Mouse (Mus musculus) lung, postnatal 0 days (tissue): Measurements from ENCODE around the gene Unc5c. TPM values are rescaled to one million over a fixed set of nuclear protein-coding genes. Genes with fewer than 3 reads are reported as not detected.

Experiments used
- ATAC-seq: fragments of 200-750 bp; cut with Nextera tagmentation; 2 replicates; pipeline ENCODE4 v1.8.0; 2017; ENCODE audit warnings: moderate library complexity
- DNase-seq: peaks from one replicate; pipeline ENCODE4 v3.0.0-alpha.2; 2016; ENCODE audit warnings: low spot score
- H3K27ac ChIP-seq: fragments of 300-500 bp; sonication (generic); 2 replicates; pipeline ENCODE4 v1.5.1; 2014; ENCODE audit warnings: antibody characterized with exemption, mild to moderate bottlenecking, low read length, mixed read lengths
- H3K27me3 ChIP-seq: fragments of 300-500 bp; sonication (generic); replicated peaks from 2 replicates; pipeline ENCODE4 v1.6.1; 2014; ENCODE audit warnings: low read length, mixed read lengths; ENCODE audit not compliant: insufficient read depth
- H3K36me3 ChIP-seq: fragments of 300-500 bp; sonication (generic); 2 replicates; pipeline ENCODE4 v1.6.1; 2014; ENCODE audit warnings: low read length, mixed read lengths; ENCODE audit not compliant: insufficient read depth
- H3K4me1 ChIP-seq: fragments of 300-500 bp; sonication (generic); 2 replicates; pipeline ENCODE4 v1.6.1; 2014; ENCODE audit warnings: antibody characterized with exemption, low read depth, low read length, mixed read lengths; ENCODE audit not compliant: insufficient read depth
- H3K4me2 ChIP-seq: fragments of 300-500 bp; sonication (generic); replicated peaks from 2 replicates; pipeline ENCODE4 v1.6.1; 2014; ENCODE audit warnings: low read depth, mild to moderate bottlenecking, low read length, moderate library complexity, mixed read lengths
- H3K4me3 ChIP-seq: fragments of 300-500 bp; sonication (generic); 2 replicates; pipeline ENCODE4 v1.5.1; 2014; ENCODE audit warnings: low read depth, low read length
- H3K9ac ChIP-seq: fragments of 300-500 bp; sonication (generic); replicated peaks from 2 replicates; pipeline ENCODE4 v1.6.1; 2014; ENCODE audit warnings: low read depth, mild to moderate bottlenecking
- H3K9me3 ChIP-seq: fragments of 300-500 bp; sonication (generic); 2 replicates; pipeline ENCODE4 v1.6.1; 2016; ENCODE audit warnings: low read length, mixed read lengths
- CTCF ChIP-seq: IDR thresholded peaks from 2 replicates; pipeline ENCODE4 v1.5.1; 2016; ENCODE audit warnings: antibody characterized with exemption, mild to moderate bottlenecking
- EP300 ChIP-seq: IDR thresholded peaks from 2 replicates; pipeline ENCODE4 v1.6.1; 2016; ENCODE audit warnings: antibody characterized with exemption, mild to moderate bottlenecking, control low read depth
- WGBS: fragments of 180-500 bp; shearing (Covaris S2); extraction: QIAGEN DNeasy Blood & Tissue Kit; methylation state at CpG from one replicate; pipeline ENCODE4 v1.1.7; 2014; 5-methylcytosine and 5-hydroxymethylcytosine counted together
- polyA plus RNA-seq: library from polyadenylated mRNA; unstranded; fragments of >200 nt; fragmentation: Nextera tagmentation; extraction: Ambion mirVana; gene quantifications from 2 replicates; pipeline ENCODE4 v1.2.1, GENCODE M21; 2015

Unc5c gene
- polyA plus RNA-seq, 1 experiment from 2014 or later: 6.5 TPM

DNA sequence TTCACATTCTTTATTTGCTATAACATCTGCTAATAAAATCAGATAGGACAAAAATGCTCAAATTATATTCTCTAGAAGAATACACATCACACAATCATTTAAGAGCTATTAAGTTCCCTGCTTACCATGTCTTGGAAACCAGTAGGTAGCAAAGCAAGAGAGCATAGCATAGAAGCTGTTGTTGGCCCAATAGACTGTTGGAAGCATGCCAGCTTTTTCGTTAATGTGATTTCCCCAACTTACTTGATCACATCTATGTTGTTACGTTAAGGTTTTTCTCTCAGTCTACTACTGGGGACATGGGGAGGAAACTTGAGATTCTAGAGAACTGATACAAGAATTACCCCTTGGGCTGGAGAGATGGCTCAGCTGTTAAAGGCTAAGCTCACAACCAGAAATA, 133.0 kb downstream of the Unc5c start:
- no peak for ATAC-seq
- H3K4me1 ChIP-seq: no peaks in the 10 kb centered on the region
- DNase-seq: no peak

DNA sequence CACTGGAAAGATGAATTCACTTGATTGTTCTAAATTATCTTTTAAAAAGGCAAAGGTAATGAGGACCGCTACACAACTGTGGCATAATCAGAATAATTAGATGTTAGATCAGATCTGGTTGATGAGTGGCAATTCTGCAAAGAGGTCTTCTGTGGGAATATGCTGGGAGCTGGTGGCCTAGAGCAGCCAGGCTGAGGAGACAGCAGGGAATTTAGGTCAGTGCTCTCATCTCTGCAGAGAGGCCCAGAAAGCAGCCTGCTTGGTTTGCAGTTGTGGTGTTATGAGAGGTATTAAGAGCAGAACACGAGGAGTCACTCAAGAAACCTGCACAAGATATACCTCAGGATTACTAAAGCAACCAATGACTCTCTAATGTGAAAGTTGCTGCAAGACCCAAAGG, 133.9 kb downstream of the Unc5c start:
- ATAC-seq (no peak), DNase-seq (no peak)
- 79% methylated on average over 2 of the region's 2 CpGs for WGBS
- no peaks in the 10 kb centered on the region for H3K9me3 ChIP-seq
- TF ChIP-seq CTCF (no peak), EP300 (no peak)
- H3K4me3 ChIP-seq: no peak overlapping the region
- H3K27ac ChIP-seq: no peak overlapping the region
- H3K4me2 ChIP-seq: no peak overlapping the region
- H3K9ac ChIP-seq: no peak overlapping the region
- H3K27me3 ChIP-seq: no peaks in the 10 kb centered on the region
- H3K4me1 ChIP-seq: no peaks in the 10 kb centered on the region
- no peaks in the 10 kb centered on the region for H3K36me3 ChIP-seq

More for the DNA sequence above, 133.0 kb downstream of the Unc5c start:
- TF ChIP-seq EP300 (no peak), CTCF (no peak)
- Histone ChIP-seq H3K9me3 (no peaks in the 10 kb centered on the region), H3K27me3 (no peaks in the 10 kb centered on the region), H3K4me3 (no peak overlapping the region), H3K9ac (no peak overlapping the region), H3K36me3 (no peaks in the 10 kb centered on the region), H3K4me2 (no peak overlapping the region), H3K27ac (no peak overlapping the region)
- 47% methylated on average over 2 of the region's 2 CpGs for WGBS

GRCm38 (mm10) chr3:141601072-141601549, 136.1 kb downstream of the Unc5c start:
- H3K4me2 ChIP-seq: no peak overlapping the region
- no peaks in the 10 kb centered on the region for H3K4me1 ChIP-seq
- no peak overlapping the region for H3K27ac ChIP-seq
- no peaks in the 10 kb centered on the region for H3K27me3 ChIP-seq
- DNase-seq: no peak
- no peak overlapping the region for H3K4me3 ChIP-seq
- ATAC-seq: no peak
- H3K9me3 ChIP-seq: no peaks in the 10 kb centered on the region
- WGBS: 33% methylated on average over 6 of the region's 6 CpGs
- TF ChIP-seq EP300: no peak
- no peak for TF ChIP-seq CTCF
- no peaks in the 10 kb centered on the region for H3K36me3 ChIP-seq
- no peak overlapping the region for H3K9ac ChIP-seq

GRCm38 (mm10) chr3:141616718-141617117, 151.7 kb downstream of the Unc5c start:
- no peak overlapping the region for H3K9ac ChIP-seq
- no peaks in the 10 kb centered on the region for H3K4me1 ChIP-seq
- H3K36me3 ChIP-seq: no peaks in the 10 kb centered on the region
- 65% methylated on average over 1 of the region's 1 CpGs for WGBS
- DNase-seq (no peak), ATAC-seq (no peak)
- H3K27me3 ChIP-seq: no peaks in the 10 kb centered on the region
- TF ChIP-seq CTCF: no peak
- no peak for TF ChIP-seq EP300
- no peaks in the 10 kb centered on the region for H3K9me3 ChIP-seq
- no peak overlapping the region for H3K4me3 ChIP-seq
- H3K27ac ChIP-seq: no peak overlapping the region
- no peak overlapping the region for H3K4me2 ChIP-seq

DNA sequence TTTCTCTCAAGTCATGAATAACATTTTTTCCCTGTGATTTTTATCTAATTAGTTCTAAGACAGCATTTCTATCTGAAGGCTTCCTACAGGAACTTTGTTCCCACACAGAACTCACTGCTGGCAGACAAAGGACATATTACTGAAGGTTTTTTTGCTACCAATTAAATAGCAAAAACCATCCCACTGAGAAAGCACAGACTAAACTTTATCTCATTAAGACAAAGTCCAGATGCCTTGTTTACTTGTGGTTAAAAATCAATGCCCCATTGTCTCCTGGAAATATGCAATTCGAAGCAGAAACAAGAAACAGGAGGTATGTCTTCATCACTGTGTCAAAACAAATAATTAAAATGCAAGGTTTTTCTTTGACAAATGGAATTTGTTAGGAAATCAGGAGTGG, 153.7 kb downstream of the Unc5c start:
- TF ChIP-seq CTCF (no peak), EP300 (no peak)
- no peaks in the 10 kb centered on the region for H3K36me3 ChIP-seq
- no peaks in the 10 kb centered on the region for H3K4me1 ChIP-seq
- DNase-seq: no peak
- WGBS: 44% methylated on average over 1 of the region's 1 CpGs
- H3K9ac ChIP-seq: no peak overlapping the region
- no peak overlapping the region for H3K4me3 ChIP-seq
- ATAC-seq: no peak
- no peaks in the 10 kb centered on the region for H3K27me3 ChIP-seq
- H3K4me2 ChIP-seq: no peak overlapping the region
- H3K27ac ChIP-seq: no peak overlapping the region
- no peaks in the 10 kb centered on the region for H3K9me3 ChIP-seq

DNA sequence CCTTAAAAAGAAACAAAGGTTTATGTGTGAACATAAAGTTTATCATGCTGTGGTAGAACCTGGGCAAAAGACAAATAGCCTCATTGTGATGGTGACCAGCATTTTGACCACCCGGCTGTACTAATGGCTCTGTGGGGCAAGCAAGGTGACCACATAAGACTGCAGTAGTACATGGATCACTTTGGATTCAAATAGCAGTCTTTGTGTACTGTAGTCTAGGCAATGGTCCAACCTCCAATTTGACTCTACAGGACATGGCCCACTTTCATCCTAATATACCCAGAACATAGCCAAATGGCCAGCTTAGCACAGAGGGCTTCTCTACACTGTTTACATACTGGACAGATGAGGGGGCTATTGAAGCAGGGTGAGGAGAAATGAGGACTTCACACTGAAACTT, 156.5 kb downstream of the Unc5c start:
- no peak overlapping the region for H3K9ac ChIP-seq
- no peak overlapping the region for H3K27ac ChIP-seq
- ATAC-seq: no peak
- no peaks in the 10 kb centered on the region for H3K27me3 ChIP-seq
- no peaks in the 10 kb centered on the region for H3K4me1 ChIP-seq
- H3K4me2 ChIP-seq: no peak overlapping the region
- H3K9me3 ChIP-seq: no peaks in the 10 kb centered on the region
- DNase-seq: no peak
- H3K4me3 ChIP-seq: no peak overlapping the region
- H3K36me3 ChIP-seq: no peaks in the 10 kb centered on the region
- TF ChIP-seq CTCF (no peak), EP300 (no peak)
- WGBS: 84% methylated on average over 1 of the region's 1 CpGs
